Mouse (Mus musculus): ENCODE measurements around the gene Mettl17. TPM values are rescaled to one million over a fixed set of nuclear protein-coding genes. Genes with fewer than 3 reads are reported as not detected.
A peak's percentile ranks its signal among the peaks of the same experiment; 100 is the strongest.
"Not testable (repeated sequence)": the region's sequence is repeated elsewhere in the genome, so short reads cannot be mapped to it uniquely, and the experiment has no call there.

Mettl17 gene
- total RNA-seq, 2 experiments from 2014 or later = 10.1 to 14.7 TPM

GRCm38 (mm10) chr14:51926930-51927329 is 42.3 kb downstream of the Mettl17 start:
- not testable (repeated sequence) for ATAC-seq (replicated peaks; ENCODE audit: poor library complexity)

GRCm38 (mm10) chr14:51929309-51929943 is 44.8 kb downstream of the Mettl17 start:
- no peak for ATAC-seq (replicated peaks; ENCODE audit: poor library complexity)

GRCm38 (mm10) chr14:51929968-51930367 is 45.3 kb downstream of the Mettl17 start:
- no peak for ATAC-seq (replicated peaks; ENCODE audit: poor library complexity)

GRCm38 (mm10) chr14:51930824-51931223 is 46.2 kb downstream of the Mettl17 start:
- ATAC-seq (replicated peaks; ENCODE audit: poor library complexity) = peak; percentile 96

GRCm38 (mm10) chr14:51932092-51933020 is 47.7 kb downstream of the Mettl17 start:
- no peak for ATAC-seq (replicated peaks; ENCODE audit: poor library complexity)

GRCm38 (mm10) chr14:51939005-51939404 is 54.4 kb downstream of the Mettl17 start:
- no peak for ATAC-seq (replicated peaks; ENCODE audit: poor library complexity)

- peak; percentile 79 for ATAC-seq (replicated peaks; ENCODE audit: poor library complexity)
Observed at GRCm38 (mm10) chr14:51940944-51941560, 56.4 kb downstream of the Mettl17 start.

GRCm38 (mm10) chr14:51941577-51941976 is 56.9 kb downstream of the Mettl17 start:
- ATAC-seq (replicated peaks; ENCODE audit: poor library complexity) = no peak

- ATAC-seq (replicated peaks; ENCODE audit: poor library complexity) = peak; percentile 78
Observed at GRCm38 (mm10) chr14:51942236-51942635, 57.6 kb downstream of the Mettl17 start.

Other genes with a start within 250 kb of the Mettl17 start
- not detected in 2 replicates for gene Gm4181, start 249.2 kb upstream of the Mettl17 start, total RNA-seq (2015)
- gene Gm4181, start 249.2 kb upstream of the Mettl17 start, total RNA-seq (2017) = not detected in 2 replicates
- gene Gm17079, start 189.4 kb upstream of the Mettl17 start, total RNA-seq (2015) = not detected in 2 replicates
- gene Gm17079, start 189.4 kb upstream of the Mettl17 start, total RNA-seq (2017) = not detected in 2 replicates
- not detected in 2 replicates for gene Gm5800, start 167.7 kb upstream of the Mettl17 start, total RNA-seq (2015)
- gene Gm5800, start 167.7 kb upstream of the Mettl17 start, total RNA-seq (2017) = not detected in 2 replicates
- not detected in 2 replicates for gene Ang4, start 111.3 kb upstream of the Mettl17 start, total RNA-seq (2015)
- gene Ang4, start 111.3 kb upstream of the Mettl17 start, total RNA-seq (2017) = not detected in 2 replicates
- gene AY358078, start 84.8 kb upstream of the Mettl17 start, total RNA-seq (2015) = not detected in 2 replicates
- not detected in 2 replicates for gene AY358078, start 84.8 kb upstream of the Mettl17 start, total RNA-seq (2017)
- gene Ear6, start 31.1 kb upstream of the Mettl17 start, total RNA-seq (2015) = 5.8 and 12.8 TPM in 2 replicates
- gene Ear6, start 31.1 kb upstream of the Mettl17 start, total RNA-seq (2017) = 7.5 and 19.0 TPM in 2 replicates
- 0.10 and 0.34 TPM in 2 replicates for gene Slc39a2, start 8.0 kb downstream of the Mettl17 start, total RNA-seq (2015)
- 0.17 TPM in 1 of 2 replicates, not detected in the other for gene Slc39a2, start 8.0 kb downstream of the Mettl17 start, total RNA-seq (2017)
- gene Ndrg2, start 29.3 kb downstream of the Mettl17 start, total RNA-seq (2015) = 8.9 and 10.4 TPM in 2 replicates
- 7.0 and 15.6 TPM in 2 replicates for gene Ndrg2, start 29.3 kb downstream of the Mettl17 start, total RNA-seq (2017)
- not detected in 2 replicates for gene Tppp2, start 33.6 kb downstream of the Mettl17 start, total RNA-seq (2015)
- not detected in 2 replicates for gene Tppp2, start 33.6 kb downstream of the Mettl17 start, total RNA-seq (2017)
- not detected in 2 replicates for gene Rnase13, start 37.9 kb downstream of the Mettl17 start, total RNA-seq (2015)
- not detected in 2 replicates for gene Rnase13, start 37.9 kb downstream of the Mettl17 start, total RNA-seq (2017)
- 3.0 and 9.1 TPM in 2 replicates for gene Arhgef40, start 99.9 kb downstream of the Mettl17 start, total RNA-seq (2015)
- 5.0 and 15.2 TPM in 2 replicates for gene Arhgef40, start 99.9 kb downstream of the Mettl17 start, total RNA-seq (2017)
- 0.30 TPM in 1 of 2 replicates, not detected in the other for gene Tmem253, start 130.8 kb downstream of the Mettl17 start, total RNA-seq (2015)
- gene Tmem253, start 130.8 kb downstream of the Mettl17 start, total RNA-seq (2017) = not detected in 2 replicates
- gene Zfp219, start 135.9 kb downstream of the Mettl17 start, total RNA-seq (2015) = 6.5 and 8.5 TPM in 2 replicates
- 8.2 and 15.1 TPM in 2 replicates for gene Zfp219, start 135.9 kb downstream of the Mettl17 start, total RNA-seq (2017)
- not detected in 2 replicates for gene Olfr221, start 157.6 kb downstream of the Mettl17 start, total RNA-seq (2015)
- not detected in 2 replicates for gene Olfr221, start 157.6 kb downstream of the Mettl17 start, total RNA-seq (2017)
- 353 and 414 TPM in 2 replicates for gene Hnrnpc, start 219.2 kb downstream of the Mettl17 start, total RNA-seq (2015)
- gene Hnrnpc, start 219.2 kb downstream of the Mettl17 start, total RNA-seq (2017) = 560 and 665 TPM in 2 replicates
- gene Rpgrip1, start 225.9 kb downstream of the Mettl17 start, total RNA-seq (2015) = 5.2 and 7.9 TPM in 2 replicates
- 3.3 and 7.1 TPM in 2 replicates for gene Rpgrip1, start 225.9 kb downstream of the Mettl17 start, total RNA-seq (2017)

Measured in megakaryocyte progenitor cell, adult 5-6 weeks (primary cell).